Mouse (Mus musculus) forebrain, embryonic 15.5 days (tissue): ENCODE results near the gene Gm8764. TPM values are rescaled to one million over a fixed set of nuclear protein-coding genes. Genes with fewer than 3 reads are reported as not detected.

Experiments used
- polyA plus RNA-seq: library from polyadenylated mRNA; unstranded; fragments of >200 nt; fragmentation: Nextera tagmentation; extraction: Ambion mirVana; gene quantifications from 2 replicates; pipeline ENCODE4 v1.2.1, GENCODE M21; 2015

Gm8764 gene
- polyA plus RNA-seq, 1 experiment from 2014 or later = not detected

Other genes with a start within 250 kb of the Gm8764 start
- gene Gm21293, start 17.0 kb upstream of the Gm8764 start, polyA plus RNA-seq = not detected in 2 replicates
- not detected in 2 replicates for gene Gm6763, start 8.5 kb upstream of the Gm8764 start, polyA plus RNA-seq
- not detected in 2 replicates for gene Gm21304, start 8.5 kb downstream of the Gm8764 start, polyA plus RNA-seq
- not detected in 2 replicates for gene Gm21312, start 17.0 kb downstream of the Gm8764 start, polyA plus RNA-seq
- not detected in 2 replicates for gene Gm20765, start 25.5 kb downstream of the Gm8764 start, polyA plus RNA-seq
- gene Gm4340, start 34.0 kb downstream of the Gm8764 start, polyA plus RNA-seq = not detected in 2 replicates